Comparison of ENCODE assay signal across 20 mouse cellular contexts in the genomic region with DNA sequence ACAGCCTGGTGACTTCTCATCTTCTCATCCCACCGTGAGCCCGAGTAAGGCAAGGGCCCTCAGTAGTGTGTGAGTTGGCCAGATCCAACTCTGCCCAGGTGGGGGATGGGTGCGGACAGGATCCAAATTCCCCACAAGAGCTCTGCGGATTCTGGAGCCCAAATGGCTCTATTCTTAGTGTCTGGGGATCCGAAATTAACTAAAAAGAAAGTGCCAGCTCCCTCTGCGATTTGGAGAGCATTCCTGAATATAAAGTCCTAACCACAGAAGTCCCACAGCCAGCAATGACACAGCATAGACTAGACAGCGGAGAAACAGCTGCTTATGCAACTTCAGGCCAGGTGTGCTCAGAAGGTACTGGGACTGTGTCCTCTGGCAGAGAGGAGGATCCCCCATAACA. TPM values are rescaled to one million over a fixed set of nuclear protein-coding genes. Genes with fewer than 3 reads are reported as not detected.
DNase-seq lines count a peak whose midpoint lies in the region; TF ChIP-seq lines count a peak whose summit lies in the region.
"Had no signal": no experiment of that assay in that cellular context is flagged by ENCODE, and none has a peak within 500 bp of the region (broad histone marks: within the 10 kb centered on the region; RNA-seq: fewer than 3 reads in every experiment).

No protein-coding gene starts in this region.

- no peak overlapping the region for H3ac ChIP-seq in myocyte (ENCODE audit: control insufficient read depth, insufficient read length)

- TF ChIP-seq POLR2A in myocyte (IDR thresholded peaks at IDR 0.05; ENCODE audit: insufficient read length, low read depth) = no peak

- intact Hi-C loops in left cerebral cortex, postnatal 4 days (cut with DNase I) = no loop called here

- peak overlapping the region; percentile 55 for H3K4me2 ChIP-seq in myocyte (ENCODE audit: low read depth)
- H3K4me2 ChIP-seq: forebrain, embryonic 13.5 days; heart, embryonic 13.5 days; hindbrain, embryonic 14.5 days; liver, embryonic 15.5 days; lung, embryonic 15.5 days had no signal

- H3K79me2 ChIP-seq in myocyte (ENCODE audit: control insufficient read depth, insufficient read depth) = no peaks in the 10 kb centered on the region

- no peaks in the 10 kb centered on the region for H3K36me3 ChIP-seq in myocyte (ENCODE audit: control insufficient read depth, insufficient read depth)
- H3K36me3 ChIP-seq: heart, embryonic 13.5 days; limb, embryonic 10.5 days; liver, embryonic 15.5 days; lung, embryonic 15.5 days; midbrain, embryonic 10.5 days had no signal

- H3K27me3 ChIP-seq in myocyte (ENCODE audit: control insufficient read depth, insufficient read depth, insufficient read length) = no peaks in the 10 kb centered on the region
- H3K27me3 ChIP-seq: forebrain, embryonic 13.5 days; heart, embryonic 13.5 days; liver, embryonic 15.5 days; lung, embryonic 15.5 days had no signal

- H3K4me3 ChIP-seq in myocyte = no peak overlapping the region
- H3K4me3 ChIP-seq: forebrain, embryonic 13.5 days; heart, embryonic 13.5 days; limb, embryonic 10.5 days; liver, embryonic 15.5 days; lung, embryonic 15.5 days; midbrain, embryonic 10.5 days had no signal

- DNase-seq in left cerebral cortex, adult 18-20 months (ENCODE audit: low spot score in 2 of 2) = peak; percentile 54 to 55
- no peak for DNase-seq in left cerebral cortex, postnatal 4 days
- peak; percentile 36 to 50 for DNase-seq in left cerebral cortex, adult 9 months (ENCODE audit: low spot score in 2 of 2)
- DNase-seq in telencephalon, adult 2 months (ENCODE audit: low read depth, low spot score) = peak; percentile 62
- no peak for DNase-seq in urinary bladder, postnatal 10 days (ENCODE audit: low spot score)
- no peak for DNase-seq in ovary, postnatal 36 days (ENCODE audit: low spot score)
- DNase-seq: adrenal gland, postnatal 25 days; cerebellum, adult 9-10 months; gastrocnemius, postnatal 14 days; kidney, adult 18-20 months; liver; thymus, postnatal 25 days had no signal

TF ChIP-seq in myocyte, 11 proteins besides CTCF, POLR2A, EP300 and RAD21:
- TF ChIP-seq REST (IDR thresholded peaks at IDR 0.05; ENCODE audit: insufficient read depth, insufficient read length) (no peak), E2F4 (IDR thresholded peaks at IDR 0.05; ENCODE audit: insufficient read depth) (no peak), TCF12 (IDR thresholded peaks at IDR 0.05; ENCODE audit: insufficient read depth, poor library complexity, severe bottlenecking) (peak; percentile 25), TCF3 (IDR thresholded peaks at IDR 0.05; ENCODE audit: insufficient read length, low read depth) (no peak), CEBPB (IDR thresholded peaks at IDR 0.05; ENCODE audit: insufficient read depth, poor library complexity, severe bottlenecking) (0 out of 2 replicates have a peak, but pooled peaks have one; percentile 9), MYOD1 (IDR thresholded peaks at IDR 0.05; ENCODE audit: control insufficient read depth in 1 of 3, insufficient read length in 2 of 3, low read depth in 2 of 3) (peak in 2 of 3 experiments; percentile 61 to 89), USF1 (IDR thresholded peaks at IDR 0.05; ENCODE audit: low read depth) (no peak), MYOG (IDR thresholded peaks at IDR 0.05; ENCODE audit: control insufficient read depth in 1 of 3, insufficient read depth in 1 of 3, insufficient read length in 2 of 3, low read depth in 2 of 3) (peak in 1 of 3 experiments; percentile 58), MAX (IDR thresholded peaks at IDR 0.05; ENCODE audit: low read depth) (no peak), POLR2AphosphoS2 (IDR thresholded peaks at IDR 0.05; ENCODE audit: insufficient read length, low read depth) (no peak), SRF (IDR thresholded peaks at IDR 0.05; ENCODE audit: control insufficient read depth, insufficient read length, low read depth) (no peak)

RNA-seq across cellular contexts. Expression of a gene that starts 52.2 kb away (rescaled TPM):
- total RNA-seq in left cerebral cortex, adult 18-20 months (2021) = 10 to 100 TPM; 52.7 to 55.5 TPM
- 10 to 100 TPM; 50.3 to 52.3 TPM for total RNA-seq in left cerebral cortex, postnatal 4 days (2021)
- 43.7 TPM for polyA plus RNA-seq in myocyte (2012; fragmentation: generic; extraction: Trizol)

Comparison
In these comparisons a context has a peak if more than half of its experiments do, and no peak if none do; other contexts are left out.
1. DNase-seq: peak in left cerebral cortex, adult 18-20 months (2 of 2), left cerebral cortex, adult 9 months (2 of 2) and telencephalon, adult 2 months (single experiment); none in left cerebral cortex, postnatal 4 days (single experiment), urinary bladder, postnatal 10 days (single experiment) and ovary, postnatal 36 days (single experiment).